Mouse (Mus musculus) neural tube, embryonic 14.5 days (tissue): ENCODE results near the gene Lmbr1l. TPM values are rescaled to one million over a fixed set of nuclear protein-coding genes. Genes with fewer than 3 reads are reported as not detected.

Source experiments
- ATAC-seq: fragments of 200-750 bp; cut with Nextera tagmentation; 2 replicates; pipeline ENCODE4 v1.8.0; 2017; ENCODE audit warnings: low read depth, mild to moderate bottlenecking, moderate TSS enrichment, moderate library complexity
- H3K27ac ChIP-seq: fragments of 300-500 bp; sonication (generic); 2 replicates; pipeline ENCODE4 v1.5.1; 2014; ENCODE audit warnings: low read depth, mild to moderate bottlenecking, control low read depth, low read length, moderate library complexity, mixed read lengths
- H3K27me3 ChIP-seq: fragments of 300-500 bp; sonication (generic); 2 replicates; pipeline ENCODE4 v1.6.1; 2014; ENCODE audit warnings: low read length; ENCODE audit not compliant: control insufficient read depth, insufficient read depth
- H3K36me3 ChIP-seq: fragments of 300-500 bp; sonication (generic); 2 replicates; pipeline ENCODE4 v1.6.1; 2014; ENCODE audit warnings: low read length, mixed read lengths; ENCODE audit not compliant: control insufficient read depth, insufficient read depth
- H3K4me1 ChIP-seq: fragments of 300-500 bp; sonication (generic); 2 replicates; pipeline ENCODE4 v1.6.1; 2014; ENCODE audit warnings: low read length; ENCODE audit not compliant: control insufficient read depth, insufficient read depth
- H3K4me2 ChIP-seq: fragments of 300-500 bp; sonication (generic); 2 replicates; pipeline ENCODE4 v1.6.1; 2014; ENCODE audit warnings: mild to moderate bottlenecking, low read depth, low read length, control low read depth
- H3K4me3 ChIP-seq: fragments of 300-500 bp; sonication (generic); 2 replicates; pipeline ENCODE4 v1.5.1; 2014; ENCODE audit warnings: low read depth, low read length, control low read depth, mixed read lengths
- H3K9ac ChIP-seq: fragments of 300-500 bp; sonication (generic); replicated peaks from 2 replicates; pipeline ENCODE4 v1.6.1; 2014; ENCODE audit warnings: low read depth, mild to moderate bottlenecking, control low read depth, low read length, mixed read lengths
- H3K9me3 ChIP-seq: fragments of 300-500 bp; sonication (generic); 2 replicates; pipeline ENCODE4 v1.6.1; 2016; ENCODE audit warnings: low read length; ENCODE audit not compliant: control insufficient read depth
- WGBS: fragments of 180-500 bp; shearing (Covaris S2); extraction: QIAGEN DNeasy Blood & Tissue Kit; methylation state at CpG from one replicate; pipeline ENCODE4 v1.1.7; 2014; 5-methylcytosine and 5-hydroxymethylcytosine counted together
- polyA plus RNA-seq: library from polyadenylated mRNA; unstranded; fragments of >200 nt; fragmentation: Nextera tagmentation; extraction: Ambion mirVana; gene quantifications from 2 replicates; pipeline ENCODE4 v1.2.1, GENCODE M21; 2014

Gene Lmbr1l
- polyA plus RNA-seq: 7.3 and 10.5 TPM in 2 replicates

DNA sequence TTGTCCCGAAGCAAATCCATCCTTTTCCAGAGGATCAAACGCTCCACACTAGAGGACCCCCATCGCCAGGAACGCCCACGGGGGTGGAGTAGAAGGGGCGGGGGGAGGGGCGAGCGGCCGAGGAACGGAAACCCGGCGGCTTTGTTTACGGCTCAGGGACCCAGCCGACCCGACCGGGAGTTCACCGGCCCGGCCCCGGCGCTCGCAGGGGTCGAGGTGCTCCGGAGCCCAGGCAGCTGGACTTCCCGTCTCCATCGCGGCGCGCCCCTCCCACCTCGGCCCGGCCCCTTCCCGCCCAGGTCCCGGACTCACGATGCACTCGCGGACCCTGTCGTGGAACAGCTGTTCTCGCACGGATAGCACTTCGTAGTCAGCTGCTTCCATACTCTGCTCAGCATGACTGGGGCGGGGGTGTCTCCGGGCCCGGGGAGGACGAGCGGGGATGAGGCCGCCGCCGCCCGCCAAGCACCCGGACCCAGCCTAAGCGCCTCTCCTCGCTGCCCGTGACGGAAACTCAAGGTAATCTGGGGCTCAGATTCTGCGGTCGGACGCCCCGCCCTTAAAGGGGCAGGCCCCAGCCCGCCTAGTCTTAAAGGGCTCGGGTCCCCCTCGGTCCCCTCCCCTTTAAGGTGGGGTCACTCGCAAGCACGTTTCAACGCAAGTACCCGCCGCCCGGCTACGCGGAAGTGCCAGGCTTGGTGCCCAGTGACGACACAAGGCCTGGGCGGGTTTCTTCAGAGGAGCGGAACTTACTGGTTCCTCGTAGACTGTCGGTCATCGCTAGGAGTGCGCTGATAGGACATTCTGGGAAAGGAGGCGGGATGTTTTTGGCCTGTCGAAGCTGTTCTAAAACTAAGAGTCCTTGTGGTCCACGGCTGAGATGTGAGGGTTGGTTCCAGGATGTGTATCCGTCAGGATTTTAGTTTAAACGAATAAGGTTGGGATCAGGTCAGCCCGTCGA lies at the start of gene Lmbr1l:
TSS of gene Lmbr1l (minus strand) at position 694 of the 961 bp plus-strand sequence.
- Histone ChIP-seq H3K4me3 (peak within 1 kb of the TSS; percentile 88), H3K9me3 (no peaks in the 10 kb centered on the region), H3K4me1 (peaks cover 17% of the 10 kb centered on the region), H3K4me2 (peak within 1 kb of the TSS; percentile 50), H3K27ac (peak within 1 kb of the TSS; percentile 97), H3K27me3 (peaks cover 3% of the 10 kb centered on the region; the same call in 1 of the 2 replicates), H3K36me3 (peaks cover 9% of the 10 kb centered on the region), H3K9ac (peak within 1 kb of the TSS; percentile 90)
- peak; percentile 99 for ATAC-seq
- under 1% methylated on average over 81 of the region's 82 CpGs for WGBS

- peaks cover 13% of the 10 kb centered on the region; the same call in 1 of the 2 replicates for H3K4me1 ChIP-seq
- no peak for ATAC-seq
- H3K27ac ChIP-seq: no peak overlapping the region
- H3K9ac ChIP-seq: no peak overlapping the region
- WGBS: 90% methylated on average over 3 of the region's 3 CpGs
- H3K36me3 ChIP-seq: no peaks in the 10 kb centered on the region
- H3K9me3 ChIP-seq: no peaks in the 10 kb centered on the region
- no peak overlapping the region for H3K4me3 ChIP-seq
- no peak overlapping the region for H3K4me2 ChIP-seq
- H3K27me3 ChIP-seq: no peaks in the 10 kb centered on the region
Observed at GRCm38 (mm10) chr15:98959531-98959930, 41.5 kb upstream of the Lmbr1l start.

- Histone ChIP-seq H3K9ac (no peak overlapping the region), H3K36me3 (no peaks in the 10 kb centered on the region), H3K27me3 (no peaks in the 10 kb centered on the region), H3K27ac (no peak overlapping the region), H3K4me3 (no peak overlapping the region), H3K4me2 (no peak overlapping the region), H3K9me3 (no peaks in the 10 kb centered on the region), H3K4me1 (peaks cover 13% of the 10 kb centered on the region; the same call in 1 of the 2 replicates)
- WGBS: 88% methylated on average over 4 of the region's 4 CpGs
- ATAC-seq: no peak
Observed at GRCm38 (mm10) chr15:98958901-98959420, 40.9 kb upstream of the Lmbr1l start.

- no peak overlapping the region for H3K4me3 ChIP-seq
- H3K27me3 ChIP-seq: no peaks in the 10 kb centered on the region
- no peaks in the 10 kb centered on the region for H3K36me3 ChIP-seq
- 81% methylated on average over 5 of the region's 5 CpGs for WGBS
- ATAC-seq: no peak
- 0 out of 2 replicates have a peak overlapping the region, but pooled peaks have one; percentile 39 for H3K27ac ChIP-seq
- no peak overlapping the region for H3K9ac ChIP-seq
- no peak overlapping the region for H3K4me2 ChIP-seq
- peaks cover 13% of the 10 kb centered on the region; the same call in 1 of the 2 replicates for H3K4me1 ChIP-seq
- no peaks in the 10 kb centered on the region for H3K9me3 ChIP-seq
Observed at GRCm38 (mm10) chr15:98957475-98957874, 39.4 kb upstream of the Lmbr1l start.

GRCm38 (mm10) chr15:98956000-98956399 lies 38.0 kb upstream of the Lmbr1l start:
- Histone ChIP-seq H3K4me1 (peaks cover 13% of the 10 kb centered on the region; the same call in 1 of the 2 replicates), H3K9me3 (no peaks in the 10 kb centered on the region), H3K36me3 (peaks cover 2% of the 10 kb centered on the region; the same call in 1 of the 2 replicates), H3K4me2 (peak overlapping the region; percentile 63), H3K9ac (peak overlapping the region; percentile 100), H3K27ac (peak overlapping the region; percentile 99), H3K4me3 (peak overlapping the region; percentile 84; the same call in 1 of the 2 replicates), H3K27me3 (no peaks in the 10 kb centered on the region)
- no peak for ATAC-seq
- WGBS: 51% methylated on average over 4 of the region's 4 CpGs

DNA sequence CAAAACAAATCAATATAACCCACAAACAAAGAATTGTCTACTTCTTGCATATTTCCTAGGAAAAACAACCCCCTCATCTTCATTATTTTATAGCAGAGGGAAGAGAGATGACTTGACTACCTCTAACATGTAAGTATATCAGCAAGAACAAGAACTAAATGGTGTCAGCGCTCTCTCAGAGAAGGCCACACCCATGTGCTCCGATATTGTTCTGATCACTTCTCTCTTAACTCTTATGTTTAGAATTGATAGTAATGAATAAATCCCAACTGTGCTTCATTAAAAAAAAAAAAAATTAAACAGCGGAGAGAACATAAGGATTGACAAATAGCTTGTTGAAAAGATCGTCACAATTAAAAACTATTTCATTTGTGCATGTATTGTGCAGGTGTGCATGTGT lies 37.3 kb upstream of the Lmbr1l start:
- Histone ChIP-seq H3K36me3 (peaks cover 3% of the 10 kb centered on the region; the same call in 1 of the 2 replicates), H3K4me2 (peak overlapping the region; percentile 63), H3K4me1 (peaks cover 13% of the 10 kb centered on the region; the same call in 1 of the 2 replicates), H3K27me3 (no peaks in the 10 kb centered on the region), H3K27ac (peak overlapping the region; percentile 99), H3K9me3 (no peaks in the 10 kb centered on the region), H3K4me3 (peak overlapping the region; percentile 84), H3K9ac (peak overlapping the region; percentile 100)
- ATAC-seq: no peak
- 32% methylated on average over 4 of the region's 4 CpGs for WGBS

DNA sequence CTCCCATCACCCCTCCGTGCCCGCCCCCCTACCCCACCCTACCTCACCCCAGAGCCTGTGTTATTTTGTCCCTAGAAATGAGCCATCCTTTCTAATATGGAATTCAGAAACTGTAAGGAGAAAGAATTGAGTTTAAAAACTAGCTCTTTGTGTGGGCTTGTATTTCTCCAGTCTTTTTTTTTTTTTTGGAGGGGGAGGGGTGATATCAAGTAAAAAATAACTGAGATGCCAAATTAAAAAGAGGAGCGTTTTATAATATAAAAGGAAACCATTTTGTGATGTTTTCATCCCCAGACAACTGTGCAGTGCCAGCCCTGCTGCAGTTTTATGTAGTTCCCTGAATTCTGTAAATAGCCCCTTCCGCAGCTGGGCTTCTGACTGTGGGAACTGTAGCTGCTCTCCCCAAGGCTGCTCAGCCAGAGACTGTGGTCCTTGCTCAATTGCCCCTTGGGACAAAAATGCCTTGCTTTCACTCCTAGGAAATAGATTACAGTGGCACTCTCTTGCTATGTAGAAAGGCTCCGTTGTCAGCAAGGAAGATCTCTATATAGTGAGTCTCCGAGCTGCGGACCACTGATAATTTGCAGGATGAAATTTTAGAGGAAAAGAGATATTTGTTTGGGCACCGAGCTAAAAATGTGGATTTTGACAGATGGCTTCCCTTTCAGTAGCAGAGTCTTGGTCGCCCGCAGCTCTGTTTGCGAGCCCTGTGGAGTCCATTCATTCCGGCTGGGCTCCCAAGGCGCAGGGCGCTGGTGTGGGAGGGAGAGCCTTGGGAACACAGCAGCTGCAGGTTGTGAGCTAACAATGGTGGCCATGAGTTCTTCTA lies 36.6 kb upstream of the Lmbr1l start:
- H3K36me3 ChIP-seq: peaks cover 5% of the 10 kb centered on the region; the same call in 1 of the 2 replicates
- peak overlapping the region; percentile 63 for H3K4me2 ChIP-seq
- H3K9ac ChIP-seq: peak overlapping the region; percentile 100
- peak overlapping the region; percentile 84 for H3K4me3 ChIP-seq
- WGBS: 3% methylated on average over 14 of the region's 14 CpGs
- no peaks in the 10 kb centered on the region for H3K27me3 ChIP-seq
- ATAC-seq: peak; percentile 7; the same call in 1 of the 2 replicates
- no peaks in the 10 kb centered on the region for H3K9me3 ChIP-seq
- H3K4me1 ChIP-seq: peaks cover 13% of the 10 kb centered on the region; the same call in 1 of the 2 replicates
- H3K27ac ChIP-seq: peak overlapping the region; percentile 99
